Mouse (Mus musculus) megakaryocyte-erythroid progenitor cell, adult 5-6 weeks (primary cell): ENCODE data around the gene Arhgap10. TPM values are rescaled to one million over a fixed set of nuclear protein-coding genes. Genes with fewer than 3 reads are reported as not detected.
A peak's percentile ranks its signal among the peaks of the same experiment; 100 is the strongest.

ENCODE experiments used
- ATAC-seq: replicated peaks from 2 replicates; pipeline ENCODE4 v1.8.0; 2016; ENCODE audit warnings: mild to moderate bottlenecking, inconsistent platforms; ENCODE audit not compliant: severe bottlenecking, poor library complexity, low FRiP score, low TSS enrichment
- total RNA-seq, 2 experiments: library from RNA; stranded (forward) in 1 of 2; stranded (reverse) in 1 of 2; fragments of 200-1000, 215-1000 nt in 1 of 2; fragments of >200 nt in 1 of 2; fragmentation: Nextera tagmentation in 1 of 2; gene quantifications; 2 replicates each; pipeline ENCODE4 v1.2.3; 2014 to 2017

The Arhgap10 gene
- total RNA-seq, 2 experiments from 2014 or later = 13.3 to 18.2 TPM

DNA sequence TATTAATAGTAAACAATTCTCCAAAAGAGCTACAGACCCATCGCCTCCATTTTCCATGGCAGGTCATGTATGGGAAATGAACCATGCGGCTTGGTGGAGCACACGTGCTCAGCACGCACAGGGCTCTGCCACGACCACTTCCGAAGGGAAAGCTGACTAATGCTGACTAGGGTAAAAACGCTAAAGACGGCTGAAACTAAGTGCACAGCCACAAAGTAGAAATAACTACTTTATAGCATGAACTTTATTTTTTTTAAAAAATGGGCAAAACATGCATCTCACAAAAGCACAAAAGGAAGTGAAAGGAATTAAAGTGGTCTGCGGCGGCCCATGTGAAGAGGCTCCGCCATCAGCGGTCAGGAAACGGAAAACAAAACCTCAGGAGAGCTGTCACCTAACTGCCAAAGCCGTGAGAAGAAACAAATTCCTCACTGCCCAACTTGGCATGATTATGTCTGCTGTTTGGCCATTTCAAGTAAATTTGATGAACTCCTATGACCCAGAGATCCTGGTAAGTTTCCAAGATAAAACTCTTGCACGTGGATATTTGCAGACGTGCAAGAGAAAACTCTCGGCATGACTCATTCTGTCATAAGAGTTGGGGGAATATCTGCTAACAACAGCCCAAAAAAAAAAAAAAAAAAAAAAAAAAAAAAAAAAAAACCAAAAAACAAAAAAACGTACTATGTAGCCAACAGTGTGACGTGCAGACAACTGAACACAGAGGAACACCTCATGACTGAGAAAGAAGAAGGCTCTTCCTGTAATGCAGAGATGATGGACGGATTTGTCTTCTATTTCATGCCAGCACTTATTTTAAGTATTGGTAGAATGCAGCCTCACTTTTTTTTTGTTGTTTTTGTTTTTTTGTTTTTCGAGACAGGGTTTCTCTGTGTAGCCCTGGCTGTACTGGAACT lies 66.0 kb downstream of the Arhgap10 start:
- no peak for ATAC-seq

DNA sequence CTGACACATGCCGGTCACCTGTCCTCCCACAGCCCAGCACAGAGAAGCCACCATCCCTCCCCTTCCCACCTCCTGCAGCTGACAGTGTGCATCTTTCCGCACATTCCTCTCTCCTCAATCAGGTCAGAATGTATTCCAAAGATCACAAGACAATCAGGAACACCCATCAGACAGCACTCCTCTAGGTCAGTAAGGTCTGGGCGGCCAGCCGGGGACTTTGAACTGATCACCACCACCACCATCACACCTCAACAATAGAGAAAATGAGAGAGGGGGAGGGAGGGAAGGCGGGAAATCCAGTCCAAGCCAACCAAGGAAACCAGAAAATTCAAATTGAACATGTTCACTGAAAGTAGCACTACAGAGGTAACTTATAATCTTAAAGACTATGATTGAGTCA lies 66.7 kb downstream of the Arhgap10 start:
- no peak for ATAC-seq

DNA sequence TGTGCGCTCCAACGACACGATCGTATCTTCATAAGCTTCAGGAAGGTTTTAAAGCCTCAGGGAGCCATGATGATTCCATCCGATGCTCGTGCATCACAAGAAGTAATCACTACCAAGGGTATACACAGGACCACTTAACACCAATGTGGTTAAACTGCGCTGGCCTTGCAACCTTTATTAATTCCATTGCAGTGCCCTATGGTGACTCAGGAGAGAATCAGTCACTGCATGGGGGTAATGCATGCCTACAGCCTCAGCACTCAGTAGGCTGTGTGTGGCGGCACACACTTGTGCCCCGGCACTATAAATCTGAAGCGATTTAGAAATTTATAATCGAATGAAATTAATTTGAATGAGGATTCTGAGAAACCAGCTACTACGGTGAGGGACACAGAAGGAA lies 71.5 kb downstream of the Arhgap10 start:
- no peak for ATAC-seq

DNA sequence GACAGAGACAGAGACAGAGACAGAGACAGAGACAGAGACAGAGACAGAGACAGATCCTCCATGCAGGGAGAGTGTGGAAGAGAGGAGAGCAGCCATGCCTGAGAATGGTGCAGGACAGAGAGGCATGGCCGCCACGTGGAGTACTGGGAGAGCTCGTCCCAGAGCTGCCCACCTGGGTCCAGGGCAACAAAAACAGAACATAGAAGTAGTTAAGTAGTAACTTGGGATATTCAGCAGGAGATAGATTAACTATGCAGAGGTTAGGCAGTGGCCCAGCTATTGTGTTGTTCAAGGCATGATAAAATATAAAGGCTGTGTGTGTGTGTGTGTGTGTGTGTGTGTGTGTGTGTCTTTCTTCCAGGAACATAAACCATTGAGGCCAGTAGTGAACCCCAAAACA lies 72.1 kb downstream of the Arhgap10 start:
- ATAC-seq = no peak

DNA sequence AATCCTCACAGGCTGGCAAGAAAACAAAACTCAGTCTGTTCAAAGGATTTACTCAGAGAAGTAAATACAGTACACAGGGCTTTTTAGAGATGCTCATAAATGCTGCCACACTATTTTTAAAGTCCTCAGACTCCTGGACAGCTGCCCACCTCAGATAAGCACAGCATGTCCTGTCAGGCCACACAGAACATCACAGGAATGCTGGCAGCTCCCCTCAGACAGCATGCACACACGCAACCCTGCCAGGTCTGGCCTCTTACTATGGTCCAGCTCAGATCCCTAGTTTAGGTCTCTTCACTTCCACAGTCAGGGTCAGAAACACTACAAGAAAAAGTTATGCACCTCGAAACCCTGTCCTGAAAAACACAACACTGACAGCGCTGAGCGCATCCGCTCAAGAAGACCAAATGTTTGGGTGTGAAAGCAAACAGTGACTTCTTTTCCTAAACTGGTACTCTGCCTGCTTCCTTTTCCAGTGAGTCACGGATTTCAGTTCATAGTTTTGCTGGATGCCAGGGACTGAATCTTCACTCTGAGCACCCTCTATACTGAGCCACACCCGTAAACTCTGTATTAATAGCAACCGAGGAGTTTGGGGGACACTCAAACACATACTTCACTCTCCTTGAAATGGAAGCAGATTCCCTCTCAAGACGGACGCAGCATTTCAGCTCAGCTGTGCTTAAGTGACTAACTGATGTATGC lies 73.4 kb downstream of the Arhgap10 start:
- ATAC-seq = no peak

DNA sequence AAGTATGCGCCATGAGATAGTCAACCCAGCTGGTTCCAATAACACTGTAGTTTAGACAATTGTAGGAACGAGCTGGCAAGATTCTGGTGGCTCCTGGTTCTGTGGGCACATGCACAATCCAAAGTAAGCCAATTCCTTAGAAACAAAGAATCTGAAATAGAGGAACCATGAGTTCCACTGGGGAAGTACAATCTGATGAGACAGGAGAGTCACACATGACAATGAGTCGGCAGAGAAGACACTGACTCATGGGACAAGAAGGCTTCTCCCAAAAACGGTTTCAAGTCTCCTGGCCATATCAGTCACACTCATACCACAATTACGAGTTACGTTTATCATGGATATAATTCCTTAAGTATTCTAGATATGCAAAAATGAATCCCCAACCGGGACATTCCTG lies 75.3 kb downstream of the Arhgap10 start:
- ATAC-seq = no peak

DNA sequence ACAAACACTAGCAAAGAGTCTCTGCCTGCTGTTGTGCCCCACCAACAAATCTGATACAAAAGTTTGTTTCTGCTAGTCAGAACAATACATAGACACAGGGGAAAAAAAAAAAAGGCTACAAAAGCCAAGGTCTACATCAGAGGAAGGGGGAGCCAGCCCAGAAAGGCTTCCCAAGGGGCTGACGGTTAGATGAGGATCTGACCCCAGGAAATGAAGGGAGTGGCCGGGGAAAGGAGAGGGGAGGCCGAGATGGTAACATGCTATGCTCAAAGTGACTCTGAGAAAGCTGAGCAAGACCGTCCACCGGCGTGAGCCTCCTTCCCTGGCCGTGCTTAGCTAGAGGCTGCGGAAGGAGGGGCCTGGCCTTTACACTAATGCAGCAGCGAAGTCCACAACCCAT lies 76.8 kb downstream of the Arhgap10 start:
- ATAC-seq = peak; percentile 36; the same call in 1 of the 2 replicates

DNA sequence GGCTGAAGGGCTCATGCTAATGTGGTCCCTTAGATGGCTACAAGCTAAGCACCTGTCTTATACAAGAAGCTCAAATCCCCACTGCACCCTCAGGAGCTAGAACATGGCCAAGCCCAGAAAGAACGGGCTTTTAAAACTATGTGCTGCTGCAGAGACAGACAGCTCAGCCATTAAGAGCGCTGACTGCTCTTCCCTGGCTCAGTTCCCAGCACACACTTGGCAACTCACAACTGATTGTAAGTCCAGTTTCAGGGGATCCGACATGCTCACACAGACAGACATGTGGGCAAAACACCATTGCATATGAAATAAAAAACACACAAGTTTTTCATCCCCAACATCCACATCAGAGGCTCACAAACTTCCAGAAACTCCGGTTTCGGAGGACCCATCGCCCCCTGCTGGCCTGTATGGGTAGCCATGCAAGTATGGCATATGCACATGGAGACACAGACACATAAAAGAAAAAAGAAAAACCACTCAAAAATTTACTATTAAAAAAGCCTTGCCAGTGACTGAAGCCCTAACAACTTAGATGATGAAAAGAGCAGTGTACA lies 77.4 kb downstream of the Arhgap10 start:
- no peak for ATAC-seq

DNA sequence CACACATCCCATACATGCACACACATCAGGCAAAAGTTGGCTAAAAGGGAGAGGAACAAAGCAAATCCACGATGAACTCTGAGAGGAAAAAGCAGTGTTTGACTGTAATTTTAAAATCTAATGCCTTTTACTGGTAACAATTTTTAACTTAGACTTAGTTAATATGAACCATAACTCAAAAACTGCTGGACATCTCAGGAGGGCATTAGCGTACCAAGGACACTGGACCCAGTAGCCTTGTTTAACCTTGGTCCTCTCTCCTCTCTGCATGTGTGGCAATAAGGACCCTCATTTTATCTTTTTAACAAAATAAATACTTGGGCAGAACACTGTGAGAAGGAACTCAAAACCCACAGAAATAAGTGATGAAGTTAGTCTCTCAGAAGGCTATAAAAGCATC lies 78.1 kb downstream of the Arhgap10 start:
- ATAC-seq = no peak

DNA sequence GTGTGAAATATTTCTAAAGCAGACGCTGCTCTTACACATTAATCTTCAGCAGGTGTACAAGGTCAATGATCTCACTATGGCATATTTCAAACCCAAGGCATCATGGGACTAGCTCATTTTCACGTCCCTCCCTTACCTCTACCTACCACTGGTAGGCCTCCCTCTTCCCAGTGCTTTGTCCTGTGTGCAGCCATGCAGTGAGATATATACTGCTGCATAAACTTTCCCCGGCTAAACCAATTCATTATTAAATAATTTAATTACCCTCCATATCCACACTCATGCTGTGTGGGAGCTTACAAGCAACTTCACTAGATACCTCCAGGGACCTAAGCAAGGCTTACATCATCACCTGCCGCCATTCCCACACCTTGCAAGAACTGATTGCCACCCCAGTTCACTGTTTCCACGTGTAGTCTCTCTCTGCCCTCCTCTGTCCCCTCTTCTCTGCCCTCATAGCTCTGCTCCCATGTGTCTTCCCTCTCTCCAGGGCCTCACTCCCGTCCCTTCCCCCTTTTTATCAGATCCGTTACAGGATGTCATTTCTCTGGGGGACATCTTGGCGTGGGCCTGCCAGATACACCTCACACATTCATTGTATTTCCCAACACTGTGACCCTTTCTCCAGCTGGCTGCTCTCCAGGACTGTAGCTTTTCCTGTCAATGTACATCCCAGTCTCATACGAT lies 79.8 kb downstream of the Arhgap10 start:
- ATAC-seq = no peak

DNA sequence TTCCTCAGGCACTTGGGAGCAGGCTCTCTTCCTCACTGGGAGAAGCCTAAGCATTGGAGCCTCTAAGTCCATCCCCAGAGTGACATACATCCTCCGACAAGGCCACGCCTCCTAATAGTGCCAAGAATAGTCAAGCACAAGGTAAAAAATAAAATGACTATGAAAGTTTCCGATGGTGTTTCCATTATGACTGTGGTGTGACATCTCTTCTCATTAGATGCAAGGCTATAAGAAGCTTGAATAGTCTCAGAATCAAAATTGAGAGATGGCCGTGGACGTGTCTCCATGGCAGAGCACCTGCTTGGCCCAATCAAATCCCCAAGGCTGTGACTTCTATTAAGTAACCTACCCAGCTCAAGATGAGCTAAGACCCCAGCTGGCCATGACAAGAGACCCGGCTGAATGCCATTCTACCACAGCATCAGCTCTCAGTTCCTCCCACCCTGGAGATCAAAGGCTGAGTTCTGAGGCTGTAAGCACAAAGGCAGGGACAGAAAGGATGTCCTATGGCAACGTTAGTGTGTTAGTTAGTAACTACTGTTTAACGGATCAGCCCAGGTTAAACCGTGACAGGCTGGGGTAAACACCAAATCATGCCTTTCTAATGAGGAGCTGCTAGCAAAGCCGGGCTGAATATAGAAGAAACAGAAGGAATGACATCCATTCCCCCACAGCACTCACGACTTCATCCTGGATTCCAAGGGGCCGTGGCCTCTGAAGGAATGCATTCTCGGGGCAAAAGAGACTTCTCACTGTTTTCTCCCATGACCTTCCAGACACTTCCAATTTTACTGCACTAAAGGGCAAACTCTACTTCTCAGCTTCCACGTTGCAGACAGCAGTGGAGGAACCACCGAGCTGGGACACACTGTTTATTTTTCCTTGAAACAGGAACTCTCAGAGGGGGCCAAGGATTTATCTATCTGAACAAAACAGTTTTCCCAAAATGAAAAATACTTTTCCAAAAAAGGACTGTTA lies 81.5 kb downstream of the Arhgap10 start:
- ATAC-seq = no peak

DNA sequence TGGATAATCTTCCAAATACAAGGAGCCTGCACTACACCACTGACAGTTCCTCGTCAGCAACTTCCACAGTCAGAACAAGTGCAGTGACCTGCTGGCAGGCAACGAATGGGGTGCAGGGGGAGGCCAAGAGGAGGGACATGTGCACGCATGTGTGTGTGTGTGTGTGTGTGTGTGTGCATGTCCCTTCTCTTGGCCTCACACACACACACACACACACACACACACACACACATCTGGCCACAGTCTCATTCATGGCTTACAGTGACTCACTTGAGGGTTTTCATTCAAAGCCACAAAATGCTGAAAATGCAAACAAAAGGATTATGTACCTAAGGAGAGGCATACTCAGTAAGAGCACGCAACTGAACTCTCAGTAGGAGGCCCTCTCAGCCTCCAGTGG lies 84.5 kb downstream of the Arhgap10 start:
- ATAC-seq = no peak

DNA sequence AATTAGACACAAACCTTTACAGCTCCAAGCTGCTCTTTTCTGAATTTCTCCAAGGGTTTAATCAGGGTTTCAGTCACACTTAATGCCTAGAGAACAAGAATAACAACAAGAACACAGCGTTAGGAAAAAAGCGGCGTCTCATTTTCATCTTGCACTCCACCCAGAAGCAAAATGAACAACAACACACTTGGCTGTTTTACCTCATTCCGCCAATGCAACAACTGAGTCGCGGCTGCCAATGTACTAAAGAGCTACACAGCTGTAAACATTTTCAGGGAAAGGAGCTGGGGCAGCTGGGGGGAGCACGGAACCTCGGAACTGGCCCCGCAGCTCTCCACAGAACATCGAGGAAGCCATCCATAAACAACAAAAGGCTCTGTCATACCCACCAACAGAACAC lies 85.0 kb downstream of the Arhgap10 start:
- ATAC-seq = no peak

DNA sequence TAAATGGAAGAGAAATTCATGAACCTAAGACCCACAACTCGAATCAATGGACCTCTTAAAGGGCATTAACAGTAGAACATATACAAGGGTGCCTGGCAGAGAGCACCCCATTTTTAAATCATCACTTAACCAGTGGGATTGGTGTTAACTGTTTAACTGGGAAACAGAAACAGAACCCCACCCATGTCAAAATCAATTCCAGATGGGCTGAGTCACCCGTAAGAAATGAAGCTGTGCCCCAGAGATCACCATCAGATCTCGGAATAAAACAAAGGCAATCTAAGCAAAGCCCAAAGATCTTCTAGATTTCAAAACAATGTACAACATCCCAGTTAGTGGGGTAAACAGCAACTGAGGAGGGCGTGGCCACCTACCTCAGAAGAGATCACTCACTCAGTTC lies 89.3 kb downstream of the Arhgap10 start:
- ATAC-seq = no peak

DNA sequence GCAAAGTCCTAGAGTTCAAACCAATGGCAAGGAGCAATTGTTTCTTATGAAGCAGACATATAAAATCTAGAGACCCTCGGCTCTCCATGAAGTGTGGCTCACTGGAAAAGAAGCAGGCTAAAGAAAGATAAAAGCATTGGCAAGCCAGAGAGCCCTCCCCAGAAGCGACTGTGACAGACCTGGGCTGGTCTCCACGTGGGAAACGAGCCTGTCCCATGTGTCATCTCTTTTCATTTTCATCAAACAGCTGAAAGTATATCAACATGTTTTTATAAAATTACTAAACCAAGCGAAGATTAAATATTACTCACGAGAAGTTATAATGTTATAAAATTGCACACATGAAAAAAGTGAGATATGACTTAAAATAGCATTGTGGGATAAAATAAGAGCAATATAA lies 89.7 kb downstream of the Arhgap10 start:
- no peak for ATAC-seq

DNA sequence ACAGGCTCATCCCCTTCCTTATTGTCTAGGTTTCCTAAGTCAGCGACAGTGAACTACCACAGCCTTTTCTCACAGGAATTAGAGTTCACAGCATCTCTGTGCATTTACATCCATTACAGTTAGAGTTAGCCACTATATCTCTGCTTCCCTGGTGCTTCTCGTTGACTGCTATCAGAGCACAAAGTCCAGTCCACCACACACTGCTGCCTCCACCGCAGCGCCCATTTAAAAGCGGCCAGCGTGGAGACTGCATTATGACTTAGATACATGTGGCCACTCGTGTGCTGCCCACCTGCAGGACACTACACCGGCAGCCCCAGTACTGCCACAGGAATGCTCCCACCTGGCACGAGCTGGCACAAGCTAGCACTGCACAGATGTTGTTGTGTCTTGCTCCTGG lies 90.3 kb downstream of the Arhgap10 start:
- ATAC-seq = no peak

DNA sequence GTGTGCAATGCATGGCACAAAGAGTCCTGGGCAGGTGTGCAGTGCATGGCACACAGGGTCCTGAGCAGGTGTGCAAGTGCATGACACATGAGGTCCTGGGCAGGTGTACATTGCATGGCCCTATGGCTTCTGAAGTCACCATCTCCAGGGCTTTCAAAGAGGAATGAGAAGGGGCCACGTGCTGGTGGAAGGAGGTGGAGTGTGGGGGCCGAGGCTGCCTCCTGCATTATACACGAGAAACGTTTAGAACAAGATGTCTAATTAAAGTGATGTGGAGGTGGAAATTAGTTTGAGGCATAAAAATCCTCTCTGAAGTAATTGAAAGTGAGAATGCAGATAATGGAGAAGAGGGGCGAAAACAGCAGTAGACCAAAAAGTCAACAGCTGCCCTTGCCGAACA lies 93.9 kb downstream of the Arhgap10 start:
- ATAC-seq = no peak

DNA sequence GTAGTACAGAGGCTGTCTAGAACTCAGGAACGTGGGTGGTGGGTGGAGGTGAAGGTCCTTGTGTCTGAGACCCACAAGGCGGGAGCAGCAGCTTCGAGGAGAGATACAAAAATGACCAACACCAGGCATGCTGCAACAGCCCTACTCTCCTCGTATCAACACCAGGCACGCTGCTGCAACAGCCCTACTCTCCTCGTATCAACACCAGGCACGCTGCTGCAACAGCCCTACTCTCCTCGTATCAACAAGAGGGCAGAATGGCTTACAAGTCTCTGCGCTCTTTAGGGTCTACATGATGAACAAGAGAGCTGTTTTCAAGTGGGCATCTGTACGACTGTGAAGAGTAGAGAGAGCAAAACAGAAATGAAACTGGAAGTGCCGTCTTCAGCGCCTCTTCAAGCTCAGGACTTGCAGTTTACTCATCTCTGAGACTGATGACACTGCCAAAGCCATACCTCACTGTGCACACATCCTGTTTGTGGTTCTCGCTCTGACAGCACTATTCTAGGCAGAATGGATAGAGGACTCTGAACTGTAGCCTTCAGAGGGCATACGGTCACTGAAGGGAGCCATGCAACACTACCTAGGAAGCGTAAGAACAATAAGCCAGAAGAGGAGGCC lies 95.0 kb downstream of the Arhgap10 start:
- peak; percentile 92 for ATAC-seq

DNA sequence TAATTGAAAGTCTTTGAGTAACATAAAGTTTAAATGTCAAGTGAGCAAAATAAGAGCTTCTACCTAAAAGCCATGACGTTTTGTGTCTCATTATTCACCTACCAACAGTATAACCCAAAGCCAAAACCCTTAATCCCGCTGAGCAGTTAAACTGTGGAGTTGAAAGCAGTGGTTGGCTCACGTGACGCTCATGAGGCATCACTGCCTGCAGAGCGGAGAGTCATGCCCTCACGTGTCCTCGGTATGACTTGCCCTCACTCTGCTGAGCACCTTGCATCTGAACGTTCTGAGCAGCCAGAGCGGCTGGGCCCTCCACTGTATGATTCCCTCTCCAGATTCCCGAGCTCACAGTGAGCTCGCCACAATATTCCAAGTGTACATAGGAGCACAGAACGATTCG lies 96.2 kb downstream of the Arhgap10 start:
- ATAC-seq = no peak
